Mouse (Mus musculus) Patski (cell line): Measurements from ENCODE around the gene Sept9. TPM values are rescaled to one million over a fixed set of nuclear protein-coding genes. Genes with fewer than 3 reads are reported as not detected.

Experiments
- ATAC-seq: fragments of 100-300 bp; one replicate; pipeline ENCODE4 v1.8.0; 2021
- CTCF ChIA-PET: fragments of 350-600 bp; sonication (Branson Sonifier 250); formaldehyde crosslinking; loops from one replicate; lab custom pipeline; 2022; ENCODE audit warnings: inconsistent platforms; lab: Charles Lee
- POLR2A ChIA-PET: fragments of 350-600 bp; sonication (Branson Sonifier 250); formaldehyde crosslinking; loops from one replicate; lab custom pipeline; 2022; ENCODE audit warnings: antibody characterized with exemption, inconsistent platforms; lab: Charles Lee
- DNase-seq: peaks from one replicate; pipeline ENCODE4 v3.0.0-alpha.2; 2011; ENCODE audit warnings: low read depth, low spot score
- H3K27me3 ChIP-seq: fragments of 371-371 bp; one replicate; pipeline ENCODE4 v1.5.1; 2021
- CTCF ChIP-seq: fragments of 100-300 bp; IDR thresholded peaks from one replicate; pipeline ENCODE4 v1.5.1; 2021
- in situ Hi-C: fragments of 300-500 bp; cut with MboI; formaldehyde crosslinking; loops from 3 replicates; pipeline ENCODE4 v1.11.1; 2018; ENCODE audit warnings: low pct_unique_long_range_greater_than_20kb, mixed read lengths
- polyA plus RNA-seq: library from polyadenylated mRNA; unstranded; gene quantifications from one replicate; pipeline ENCODE4 v1.2.3, GENCODE M21; 2021

Sept9 gene
- polyA plus RNA-seq, 1 experiment from 2014 or later, result 87.6 TPM

DNA sequence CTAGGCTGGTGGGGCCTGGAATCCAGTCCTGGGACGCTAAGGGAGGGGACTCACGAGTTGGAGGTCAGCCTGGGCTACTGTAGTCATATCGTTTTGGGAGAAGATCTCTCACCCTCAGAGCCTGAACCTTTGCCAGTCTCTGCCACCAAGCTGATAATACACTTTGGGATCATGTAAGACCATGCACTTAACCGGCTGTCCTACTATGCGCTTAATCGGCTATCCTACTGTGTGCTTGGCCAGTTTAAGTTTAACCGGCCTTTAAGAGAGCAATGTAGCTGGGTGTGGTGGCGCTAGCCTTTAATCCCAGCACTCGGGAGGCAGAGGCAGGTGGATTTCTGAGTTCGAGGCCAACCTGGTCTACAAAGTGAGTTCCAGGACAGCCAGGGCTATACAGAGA is 173.1 kb downstream of the Sept9 start:
- TF ChIP-seq CTCF, result no peak
- CTCF ChIA-PET, result no interaction called here
- ATAC-seq (no peak), DNase-seq (no peak)
- POLR2A ChIA-PET, result interaction anchor here (0.6 kb wide), 1 partner anchor 502 kb away, joined by 4 read pairs; no protein-coding TSS in a partner anchor
- in situ Hi-C loops, result loop anchor here (25.0 kb wide), 1 partner anchor 460 kb away; the partner anchor contains the start of gene Mgat5b
- H3K27me3 ChIP-seq, result peaks cover 3% of the 10 kb centered on the region

DNA sequence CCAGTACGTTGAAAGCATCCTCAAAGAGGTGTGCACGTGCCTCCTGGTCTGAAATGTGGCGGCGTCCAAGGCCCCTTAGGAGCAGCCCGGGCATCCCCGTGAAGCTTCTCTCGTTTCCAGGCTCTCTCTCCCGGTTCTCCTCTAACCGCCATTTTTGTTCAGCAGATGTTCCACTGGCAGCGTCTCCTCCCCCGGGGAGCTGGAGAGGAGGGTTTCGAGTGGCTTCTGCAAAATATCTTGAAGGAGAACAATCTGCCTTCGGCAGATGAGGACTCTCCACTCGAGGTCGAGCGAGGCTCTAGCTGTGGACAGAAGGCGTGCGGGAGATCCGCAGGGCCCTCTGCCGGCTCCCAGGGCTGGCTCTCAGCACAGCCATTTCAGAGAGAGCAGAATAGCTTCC is 173.7 kb downstream of the Sept9 start:
- in situ Hi-C loops, result loop anchor here (25.0 kb wide), 1 partner anchor 461 kb away; the partner anchor contains the start of gene Mgat5b
- ATAC-seq (no peak), DNase-seq (no peak)
- peaks cover 3% of the 10 kb centered on the region for H3K27me3 ChIP-seq
- ChIA-PET POLR2A (interaction anchor here (0.6 kb wide), 1 partner anchor 503 kb away, joined by 4 read pairs; no protein-coding TSS in a partner anchor), CTCF (no interaction called here)
- no peak for TF ChIP-seq CTCF

DNA sequence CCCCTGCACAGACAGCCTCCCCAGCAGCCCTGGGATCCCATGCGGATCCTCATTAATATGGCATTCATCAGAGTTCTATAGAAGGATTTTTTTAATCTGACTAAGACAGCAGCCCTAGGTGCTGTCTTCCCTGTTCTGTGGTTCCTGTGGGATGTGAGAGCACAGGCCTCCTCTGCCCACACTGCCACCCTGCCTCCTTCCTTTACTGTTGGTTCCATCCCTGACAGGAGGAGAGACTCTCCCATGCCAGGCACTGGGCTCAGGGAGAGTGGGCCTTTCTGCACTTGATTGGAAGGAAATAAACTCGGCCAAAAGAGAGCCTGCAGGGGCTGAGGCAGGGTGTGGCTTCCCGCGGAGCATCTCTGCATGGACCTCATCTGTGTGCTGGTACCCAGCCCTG is 174.4 kb downstream of the Sept9 start:
- peaks cover 9% of the 10 kb centered on the region for H3K27me3 ChIP-seq
- ChIA-PET CTCF (no interaction called here), POLR2A (no interaction called here)
- DNase-seq, result no peak
- no peak for ATAC-seq
- in situ Hi-C loops, result loop anchor here (25.0 kb wide), 1 partner anchor 462 kb away; the partner anchor contains the start of gene Mgat5b
- TF ChIP-seq CTCF, result no peak

DNA sequence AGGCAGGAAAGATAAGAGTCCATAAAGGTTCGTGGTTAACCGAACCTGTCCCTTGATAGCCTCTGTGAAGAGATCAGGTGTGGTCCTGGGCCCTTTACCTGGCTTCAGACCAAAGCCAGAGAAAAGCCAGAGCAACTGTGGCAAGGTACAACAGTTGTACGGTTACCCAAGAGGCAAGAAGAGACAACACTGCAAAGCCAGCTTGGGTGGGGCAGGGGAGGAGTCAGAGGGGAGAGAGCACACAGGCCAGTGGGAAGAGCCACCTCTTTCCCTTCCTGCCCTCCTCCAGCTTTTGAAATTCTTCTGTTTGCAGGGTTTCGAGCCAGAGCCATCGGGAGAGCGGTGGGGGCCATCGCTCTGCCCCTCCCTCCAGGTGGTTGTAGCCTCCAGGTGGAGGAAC is 174.8 kb downstream of the Sept9 start:
- ChIA-PET POLR2A (no interaction called here), CTCF (no interaction called here)
- ATAC-seq (no peak), DNase-seq (no peak)
- H3K27me3 ChIP-seq, result peaks cover 13% of the 10 kb centered on the region
- TF ChIP-seq CTCF, result no peak
- in situ Hi-C loops, result loop anchor here (25.0 kb wide), 1 partner anchor 462 kb away; the partner anchor contains the start of gene Mgat5b

DNA sequence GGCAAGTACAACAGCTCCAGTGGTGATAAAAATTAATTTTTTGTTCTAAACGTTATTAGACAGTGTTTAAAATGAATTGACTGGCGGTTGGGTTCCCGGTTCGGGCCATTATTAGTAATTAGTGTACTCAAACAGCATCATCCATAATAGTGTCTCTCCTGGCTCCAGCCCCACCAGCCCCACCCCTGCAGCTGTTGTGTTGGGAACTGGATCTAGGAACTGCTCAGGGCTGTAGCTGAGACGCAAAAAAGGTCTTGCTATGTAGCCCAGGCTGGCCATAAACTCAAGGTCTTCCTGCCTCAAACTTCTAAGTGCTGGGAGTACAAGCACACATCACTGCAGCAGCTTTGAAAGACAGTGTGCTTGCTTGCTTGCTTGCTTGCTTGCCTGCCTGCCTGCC is 180.3 kb downstream of the Sept9 start:
- DNase-seq (no peak), ATAC-seq (no peak)
- ChIA-PET CTCF (interaction anchor here (1.4 kb wide), 1 partner anchor 10 kb away, joined by 5 read pairs; no protein-coding TSS in a partner anchor), POLR2A (interaction anchor here (0.5 kb wide), 1 partner anchor 362 kb away, joined by 4 read pairs; no protein-coding TSS in a partner anchor)
- no peak for TF ChIP-seq CTCF
- in situ Hi-C loops, result loop anchor here (10.0 kb wide), 1 partner anchor 405 kb away; the partner anchor contains the start of genes Tmc6 and Tmc8
- H3K27me3 ChIP-seq, result peaks cover 24% of the 10 kb centered on the region

DNA sequence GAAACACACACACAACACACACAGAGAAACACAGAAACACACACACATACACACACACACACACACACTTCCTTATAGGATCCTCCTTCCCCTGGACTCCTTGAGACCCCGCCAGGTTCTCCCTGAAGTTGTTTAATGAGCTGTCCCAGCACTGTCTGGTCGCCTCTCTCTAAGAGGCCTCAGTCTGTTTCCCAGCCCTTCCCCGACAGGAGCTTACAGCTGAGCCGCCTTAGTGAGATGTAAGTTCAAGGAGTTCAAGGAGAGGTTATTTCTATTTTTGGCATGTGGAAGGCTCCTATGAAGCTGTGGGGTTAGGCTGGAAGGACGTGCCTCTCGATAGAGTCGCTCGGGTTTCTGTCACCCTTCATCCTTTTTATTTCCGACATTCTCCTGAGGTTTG is 184.8 kb downstream of the Sept9 start:
- no peak for TF ChIP-seq CTCF
- ATAC-seq (no peak), DNase-seq (no peak)
- in situ Hi-C loops, result loop anchor here (10.0 kb wide), 1 partner anchor 401 kb away; the partner anchor contains the start of genes Tmc6 and Tmc8
- ChIA-PET POLR2A (interaction anchor here (0.7 kb wide), 1 partner anchor 271 kb away, joined by 3 read pairs; no protein-coding TSS in a partner anchor), CTCF (interaction anchor here (1.1 to 2.0 kb wide), 10 partner anchors 15 to 406 kb away, joined by 3 to 8 read pairs (median 3); no protein-coding TSS in a partner anchor)
- H3K27me3 ChIP-seq, result peaks cover 14% of the 10 kb centered on the region

DNA sequence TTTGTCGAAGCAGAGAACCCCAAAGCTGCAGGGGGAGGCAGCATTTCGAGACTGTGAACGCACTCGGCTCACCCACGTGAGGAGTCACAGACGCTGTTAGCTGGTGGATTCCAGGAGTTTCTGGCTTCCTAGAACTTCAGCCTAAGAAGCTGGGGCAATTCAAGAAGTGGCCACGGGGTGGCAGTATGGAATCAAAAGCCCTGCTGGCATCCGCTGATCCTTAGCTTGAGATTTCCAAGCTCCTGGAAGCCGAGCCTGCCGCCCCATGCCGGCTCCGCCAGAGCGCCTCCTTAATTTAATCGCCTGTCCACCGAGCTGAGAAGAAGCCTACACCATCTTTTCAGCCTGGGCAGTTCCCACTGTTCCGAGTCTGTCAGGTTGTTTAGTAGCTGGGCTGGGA is 185.4 kb downstream of the Sept9 start:
- CTCF ChIA-PET, result interaction anchor here (1.0 to 2.0 kb wide), 12 partner anchors 9 to 405 kb away, joined by 3 to 8 read pairs (median 3); no protein-coding TSS in a partner anchor
- TF ChIP-seq CTCF, result peak; percentile 97
- ATAC-seq (peak; percentile 66), DNase-seq (peak; percentile 58)
- in situ Hi-C loops, result loop anchor here (5.0 to 10.0 kb wide), 2 partner anchors 267 to 400 kb away; partner anchors contain the start of genes Tmc6, Tmc8 and Tnrc6c
- POLR2A ChIA-PET, result interaction anchor here (0.7 to 0.9 kb wide), 2 partner anchors 269 to 270 kb away, joined by 3 read pairs; partner anchors contain the start of gene Tnrc6c
- peaks cover 7% of the 10 kb centered on the region for H3K27me3 ChIP-seq

DNA sequence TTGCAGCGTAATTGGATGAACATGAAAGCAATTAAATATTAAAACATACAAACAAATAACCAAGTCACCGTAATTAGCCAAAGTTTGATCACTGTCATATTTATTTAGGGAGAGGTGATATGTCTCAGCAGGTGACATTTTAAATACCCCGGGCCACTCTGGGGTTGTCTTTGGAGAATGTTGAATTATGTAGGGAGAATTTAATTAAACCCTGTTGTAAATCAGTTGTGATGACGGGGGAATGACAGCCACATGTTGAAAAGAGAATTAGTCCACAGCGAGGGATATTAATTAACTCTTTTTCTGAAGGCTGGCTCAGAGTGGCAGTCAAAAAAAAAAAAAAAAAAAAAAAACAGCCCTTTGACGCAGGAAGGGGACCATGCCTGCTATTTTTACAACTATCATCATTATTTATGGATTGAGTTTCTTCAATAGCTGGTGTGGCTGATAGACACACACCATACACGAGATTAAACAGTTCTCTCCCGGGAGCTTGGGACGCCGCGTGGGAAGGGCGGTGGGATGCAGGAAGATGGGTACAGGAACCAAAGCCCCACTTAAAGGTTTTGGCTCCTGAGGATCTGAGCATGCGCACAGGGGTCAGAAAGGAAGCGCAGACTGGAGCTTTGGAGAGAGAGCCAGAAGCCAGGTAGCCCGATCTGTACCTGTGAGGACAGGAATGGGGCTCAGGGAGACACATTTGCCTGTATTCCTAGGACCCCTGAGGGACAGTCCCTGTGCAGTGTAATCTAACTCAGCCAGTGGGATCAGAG is 186.1 kb downstream of the Sept9 start:
- ChIA-PET POLR2A (interaction anchor here (0.9 kb wide), 1 partner anchor 268 kb away, joined by 3 read pairs; the partner anchor contains the start of gene Tnrc6c), CTCF (interaction anchor here (0.6 to 2.0 kb wide), 12 partner anchors 8 to 405 kb away, joined by 3 to 8 read pairs (median 3); no protein-coding TSS in a partner anchor)
- DNase-seq (no peak), ATAC-seq (no peak)
- in situ Hi-C loops, result loop anchor here (5.0 to 10.0 kb wide), 2 partner anchors 267 to 399 kb away; partner anchors contain the start of genes Tmc6, Tmc8 and Tnrc6c
- H3K27me3 ChIP-seq, result peaks cover 2% of the 10 kb centered on the region
- TF ChIP-seq CTCF, result no peak

DNA sequence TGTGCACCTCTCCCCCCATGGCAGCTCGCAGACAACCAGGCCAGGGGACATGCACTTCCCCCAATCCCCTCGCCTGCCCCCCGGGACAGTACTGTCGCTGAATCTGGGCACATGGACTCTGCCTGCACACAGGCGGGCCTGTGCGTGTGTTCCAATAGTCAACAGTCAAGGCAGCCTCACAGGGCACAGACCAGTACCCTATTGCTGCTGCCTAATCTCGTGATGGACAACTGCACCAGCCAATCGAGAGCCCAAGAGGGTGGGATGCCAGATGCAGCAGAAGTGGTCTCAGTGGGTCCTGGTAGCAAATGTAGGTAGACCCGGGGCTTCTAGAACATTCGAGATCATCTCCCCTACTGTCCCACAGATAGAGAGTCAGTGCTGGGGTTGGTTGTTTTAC is 187.8 kb downstream of the Sept9 start:
- CTCF ChIA-PET, result no interaction called here
- H3K27me3 ChIP-seq, result no peaks in the 10 kb centered on the region
- no peak for DNase-seq
- in situ Hi-C loops, result loop anchor here (5.0 to 10.0 kb wide), 2 partner anchors 265 to 398 kb away; partner anchors contain the start of genes Tmc6, Tmc8 and Tnrc6c
- POLR2A ChIA-PET, result no interaction called here
- no peak for ATAC-seq
- TF ChIP-seq CTCF, result no peak

DNA sequence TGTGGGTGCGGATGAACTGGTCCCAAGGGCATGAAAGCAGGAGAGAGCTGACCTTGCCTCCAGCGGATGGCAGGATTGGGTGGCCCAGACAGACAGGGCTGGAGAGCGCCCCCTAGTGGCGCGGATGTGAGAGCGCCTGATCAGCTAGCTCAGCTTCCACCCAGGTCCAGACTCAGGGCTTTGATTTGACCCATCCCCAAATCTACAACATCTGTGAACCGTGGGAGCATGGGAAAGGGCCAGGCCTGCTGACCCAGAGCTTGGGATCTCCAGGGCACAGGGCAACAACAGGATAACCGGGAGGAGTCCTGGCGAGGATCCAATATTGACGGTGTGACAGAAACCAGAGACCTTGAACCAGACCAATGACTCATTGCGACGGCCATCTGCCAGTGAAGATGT is 190.5 kb downstream of the Sept9 start:
- DNase-seq (peak; percentile 43), ATAC-seq (no peak)
- peak; percentile 84 for TF ChIP-seq CTCF
- no peaks in the 10 kb centered on the region for H3K27me3 ChIP-seq
- POLR2A ChIA-PET, result interaction anchor here (1.1 to 1.5 kb wide), 3 partner anchors 12 to 434 kb away, joined by 3 to 4 read pairs (median 4); partner anchors contain the start of gene Tnrc6c
- in situ Hi-C loops, result loop anchor here (5.0 kb wide), 1 partner anchor 432 kb away; no protein-coding TSS in a partner anchor
- CTCF ChIA-PET, result interaction anchor here (0.9 to 2.1 kb wide), 13 partner anchors 10 to 341 kb away, joined by 3 to 8 read pairs (median 3); partner anchors contain the start of gene Tnrc6c
